Mouse (Mus musculus): ENCODE measurements around the gene Wdr59.

The Wdr59 gene

DNA sequence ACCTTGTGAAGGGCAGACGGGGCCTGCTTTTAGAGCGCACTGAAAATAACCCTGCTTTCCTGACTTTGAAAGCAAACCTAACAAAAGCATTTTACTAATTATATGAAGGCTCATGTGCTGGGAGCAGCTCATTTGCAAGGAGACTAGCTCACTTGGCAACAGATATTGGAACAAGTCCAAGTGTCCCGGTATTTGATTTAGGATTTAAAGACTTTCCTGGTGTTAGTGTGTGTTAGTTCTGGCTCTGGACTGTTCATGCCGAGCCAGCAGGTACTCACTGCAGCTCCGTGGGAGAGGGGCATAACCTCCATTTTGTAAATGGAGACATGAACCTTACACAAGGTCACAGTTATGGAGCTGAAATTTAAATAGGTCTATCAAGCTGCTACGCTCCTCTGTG lies 52.9 kb downstream of the Wdr59 start:
- no peak overlapping the region for H3K4me3 ChIP-seq (replicated peaks; ENCODE audit: low read length)
- H3K27me3 ChIP-seq (ENCODE audit: insufficient read depth, low read length) = no peaks in the 10 kb centered on the region
- TF ChIP-seq NANOG (IDR thresholded peaks at IDR 0.05; ENCODE audit: borderline replicate concordance, low read length) (no peak), CTCF (conservative IDR thresholded peaks at IDR 0.05; ENCODE audit: low read length) (no peak), POU5F1 (IDR thresholded peaks at IDR 0.05; ENCODE audit: borderline replicate concordance, low read length) (no peak)
- H3K36me3 ChIP-seq (ENCODE audit: insufficient read depth, low read length) = peaks cover 70% of the 10 kb centered on the region
- H3K9me3 ChIP-seq (ENCODE audit: low read length) = no peaks in the 10 kb centered on the region
- H3K4me1 ChIP-seq (replicated peaks; ENCODE audit: low read depth, low read length) = no peaks in the 10 kb centered on the region

DNA sequence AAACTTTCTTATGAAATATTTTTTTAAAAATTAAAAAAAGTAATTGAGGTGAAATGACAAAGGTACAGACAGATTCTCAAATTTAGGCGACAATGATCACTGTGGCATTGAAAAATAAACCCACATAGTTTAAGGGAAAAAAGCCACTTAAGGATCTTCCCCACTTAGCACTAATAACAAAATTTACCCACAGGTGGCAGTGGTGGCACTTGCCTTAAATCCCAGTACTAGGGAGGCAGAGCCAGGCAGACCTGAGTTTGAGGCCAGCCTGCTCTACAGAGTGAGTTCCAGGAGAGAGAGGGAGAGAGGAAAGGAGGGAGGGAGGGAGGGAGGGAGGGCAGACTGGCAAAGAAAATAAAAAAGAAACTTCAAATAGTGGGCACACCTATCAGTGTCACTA lies 56.6 kb downstream of the Wdr59 start:
- TF ChIP-seq POU5F1 (IDR thresholded peaks at IDR 0.05; ENCODE audit: borderline replicate concordance, low read length) (no peak), NANOG (IDR thresholded peaks at IDR 0.05; ENCODE audit: borderline replicate concordance, low read length) (no peak), CTCF (conservative IDR thresholded peaks at IDR 0.05; ENCODE audit: low read length) (no peak)
- no peaks in the 10 kb centered on the region for H3K27me3 ChIP-seq (ENCODE audit: insufficient read depth, low read length)
- H3K4me1 ChIP-seq (replicated peaks; ENCODE audit: low read depth, low read length) = no peaks in the 10 kb centered on the region
- H3K36me3 ChIP-seq (ENCODE audit: insufficient read depth, low read length) = peaks cover 77% of the 10 kb centered on the region
- no peaks in the 10 kb centered on the region for H3K9me3 ChIP-seq (ENCODE audit: low read length)
- H3K4me3 ChIP-seq (replicated peaks; ENCODE audit: low read length) = no peak overlapping the region

DNA sequence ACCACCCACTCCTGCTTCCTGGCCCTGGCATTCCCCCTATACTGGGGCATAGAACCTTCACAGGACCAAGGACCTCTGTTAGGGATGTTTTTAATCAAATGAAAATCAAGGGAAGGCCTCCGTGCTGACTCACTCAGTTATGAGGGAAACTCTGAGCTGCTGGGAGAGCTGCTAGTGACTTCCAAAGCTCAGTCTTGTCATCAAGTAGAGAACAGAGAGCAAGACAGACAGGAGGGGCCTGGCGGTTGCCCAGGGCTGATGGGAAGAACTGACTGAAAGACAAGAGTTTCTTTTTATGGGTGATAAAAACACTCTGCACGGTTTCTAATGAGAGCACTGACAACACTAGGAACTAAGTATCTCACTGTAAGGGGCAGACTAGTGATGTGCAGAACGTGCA lies 57.4 kb downstream of the Wdr59 start:
- Histone ChIP-seq H3K36me3 (ENCODE audit: insufficient read depth, low read length) (peaks cover 73% of the 10 kb centered on the region), H3K27me3 (ENCODE audit: insufficient read depth, low read length) (no peaks in the 10 kb centered on the region), H3K9me3 (ENCODE audit: low read length) (no peaks in the 10 kb centered on the region), H3K4me1 (replicated peaks; ENCODE audit: low read depth, low read length) (no peaks in the 10 kb centered on the region), H3K4me3 (replicated peaks; ENCODE audit: low read length) (no peak overlapping the region)
- no peak for TF ChIP-seq CTCF (conservative IDR thresholded peaks at IDR 0.05; ENCODE audit: low read length)
- no peak for TF ChIP-seq POU5F1 (IDR thresholded peaks at IDR 0.05; ENCODE audit: borderline replicate concordance, low read length)
- TF ChIP-seq NANOG (IDR thresholded peaks at IDR 0.05; ENCODE audit: borderline replicate concordance, low read length) = no peak

DNA sequence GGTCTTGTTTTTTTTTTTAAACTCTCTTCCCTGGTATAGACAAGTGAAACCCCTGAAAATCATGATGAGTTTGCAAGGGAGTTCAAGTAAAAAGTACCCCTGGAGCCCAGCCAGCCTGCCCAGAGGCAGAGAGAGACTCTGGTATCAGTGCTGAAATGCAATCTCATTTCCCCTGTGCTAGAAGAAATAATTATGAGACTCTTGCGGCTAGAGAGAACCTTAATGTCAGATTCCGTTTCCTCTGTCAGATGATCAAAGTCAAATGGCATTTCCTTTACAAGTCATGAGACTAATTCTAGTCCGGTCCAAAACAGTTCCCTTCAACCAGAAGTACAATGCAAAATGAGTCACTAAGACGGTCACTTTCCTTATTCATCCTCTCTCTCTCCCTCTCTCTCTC lies 72.2 kb downstream of the Wdr59 start:
- no peaks in the 10 kb centered on the region for H3K27me3 ChIP-seq (ENCODE audit: insufficient read depth, low read length)
- H3K4me3 ChIP-seq (replicated peaks; ENCODE audit: low read length) = no peak overlapping the region
- peaks cover 19% of the 10 kb centered on the region for H3K4me1 ChIP-seq (replicated peaks; ENCODE audit: low read depth, low read length)
- H3K9me3 ChIP-seq (ENCODE audit: low read length) = no peaks in the 10 kb centered on the region
- peaks cover 45% of the 10 kb centered on the region for H3K36me3 ChIP-seq (ENCODE audit: insufficient read depth, low read length)
- no peak for TF ChIP-seq CTCF (conservative IDR thresholded peaks at IDR 0.05; ENCODE audit: low read length)
- no peak for TF ChIP-seq POU5F1 (IDR thresholded peaks at IDR 0.05; ENCODE audit: borderline replicate concordance, low read length)
- no peak for TF ChIP-seq NANOG (IDR thresholded peaks at IDR 0.05; ENCODE audit: borderline replicate concordance, low read length)

GRCm38 (mm10) chr8:111445960-111446660 lies 75.8 kb downstream of the Wdr59 start:
- TF ChIP-seq CTCF (conservative IDR thresholded peaks at IDR 0.05; ENCODE audit: low read length) = no peak
- no peak for TF ChIP-seq NANOG (IDR thresholded peaks at IDR 0.05; ENCODE audit: borderline replicate concordance, low read length)
- no peak for TF ChIP-seq POU5F1 (IDR thresholded peaks at IDR 0.05; ENCODE audit: borderline replicate concordance, low read length)
- Histone ChIP-seq H3K36me3 (ENCODE audit: insufficient read depth, low read length) (peaks cover 27% of the 10 kb centered on the region), H3K4me1 (replicated peaks; ENCODE audit: low read depth, low read length) (peaks cover 10% of the 10 kb centered on the region), H3K4me3 (replicated peaks; ENCODE audit: low read length) (peak overlapping the region; percentile 57), H3K9me3 (ENCODE audit: low read length) (no peaks in the 10 kb centered on the region), H3K27me3 (ENCODE audit: insufficient read depth, low read length) (no peaks in the 10 kb centered on the region)

DNA sequence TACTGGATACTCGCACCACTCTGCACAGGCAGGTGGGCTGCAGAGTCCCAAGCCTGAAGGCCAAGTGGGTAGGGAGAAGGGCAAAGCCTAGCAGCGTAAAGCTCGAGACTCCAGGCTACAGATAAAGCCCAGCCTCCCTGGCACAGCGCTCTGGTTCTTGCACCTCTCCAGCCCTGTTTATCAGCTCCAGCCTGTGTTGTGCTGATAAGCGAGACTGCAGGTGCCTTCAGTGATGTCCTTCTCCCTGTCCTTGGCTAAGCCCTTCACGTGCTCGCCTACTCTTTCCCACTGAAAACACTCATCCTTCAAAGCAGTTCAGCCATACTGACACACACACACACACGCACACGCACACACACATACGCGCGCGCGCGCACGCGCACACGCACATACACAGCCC lies 76.3 kb downstream of the Wdr59 start:
- Histone ChIP-seq H3K36me3 (ENCODE audit: insufficient read depth, low read length) (peaks cover 21% of the 10 kb centered on the region), H3K4me3 (replicated peaks; ENCODE audit: low read length) (peak overlapping the region; percentile 57), H3K27me3 (ENCODE audit: insufficient read depth, low read length) (no peaks in the 10 kb centered on the region), H3K9me3 (ENCODE audit: low read length) (no peaks in the 10 kb centered on the region), H3K4me1 (replicated peaks; ENCODE audit: low read depth, low read length) (peaks cover 10% of the 10 kb centered on the region)
- TF ChIP-seq NANOG (IDR thresholded peaks at IDR 0.05; ENCODE audit: borderline replicate concordance, low read length) (no peak), POU5F1 (IDR thresholded peaks at IDR 0.05; ENCODE audit: borderline replicate concordance, low read length) (no peak), CTCF (conservative IDR thresholded peaks at IDR 0.05; ENCODE audit: low read length) (no peak)

- no peak for TF ChIP-seq POU5F1 (IDR thresholded peaks at IDR 0.05; ENCODE audit: borderline replicate concordance, low read length)
- TF ChIP-seq NANOG (IDR thresholded peaks at IDR 0.05; ENCODE audit: borderline replicate concordance, low read length) = no peak
- no peaks in the 10 kb centered on the region for H3K27me3 ChIP-seq (ENCODE audit: insufficient read depth, low read length)
- peaks cover 10% of the 10 kb centered on the region for H3K36me3 ChIP-seq (ENCODE audit: insufficient read depth, low read length)
- peaks cover 10% of the 10 kb centered on the region for H3K4me1 ChIP-seq (replicated peaks; ENCODE audit: low read depth, low read length)
- H3K9me3 ChIP-seq (ENCODE audit: low read length) = no peaks in the 10 kb centered on the region
- no peak overlapping the region for H3K4me3 ChIP-seq (replicated peaks; ENCODE audit: low read length)
These were observed 77.6 kb downstream of the Wdr59 start for GRCm38 (mm10) chr8:111444245-111444644.

- no peaks in the 10 kb centered on the region for H3K27me3 ChIP-seq (ENCODE audit: insufficient read depth, low read length)
- no peaks in the 10 kb centered on the region for H3K36me3 ChIP-seq (ENCODE audit: insufficient read depth, low read length)
- no peak overlapping the region for H3K4me3 ChIP-seq (replicated peaks; ENCODE audit: low read length)
- H3K4me1 ChIP-seq (replicated peaks; ENCODE audit: low read depth, low read length) = peaks cover 26% of the 10 kb centered on the region
- no peaks in the 10 kb centered on the region for H3K9me3 ChIP-seq (ENCODE audit: low read length)
- no peak for TF ChIP-seq NANOG (IDR thresholded peaks at IDR 0.05; ENCODE audit: borderline replicate concordance, low read length)
- peak; percentile 50 for TF ChIP-seq CTCF (conservative IDR thresholded peaks at IDR 0.05; ENCODE audit: low read length)
These were observed 82.7 kb downstream of the Wdr59 start for GRCm38 (mm10) chr8:111439189-111439588.
